Mouse (Mus musculus): ENCODE results near the gene Pitpnc1. TPM values are rescaled to one million over a fixed set of nuclear protein-coding genes. Genes with fewer than 3 reads are reported as not detected.

Gene Pitpnc1
- polyA plus RNA-seq, 1 experiment from 2014 or later = 21.5 TPM

DNA sequence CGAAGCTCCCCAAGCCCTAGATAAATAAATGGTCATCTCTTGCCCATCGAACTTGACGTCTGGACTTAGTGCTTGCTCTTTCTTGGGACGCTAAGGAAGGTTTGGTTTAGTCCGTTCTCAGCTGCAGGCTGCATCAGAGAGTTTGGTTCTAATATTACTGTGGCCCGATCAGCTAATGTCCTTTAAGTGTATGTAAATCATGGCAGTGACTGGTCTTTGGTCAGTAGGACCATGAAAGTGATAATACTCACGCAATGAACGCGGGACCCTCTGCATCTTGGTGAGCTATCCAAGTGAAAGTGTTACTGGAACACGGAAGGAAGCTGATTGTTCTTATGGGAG, 9.3 kb upstream of the Pitpnc1 start:
- Histone ChIP-seq H3K36me3 (peaks cover 12% of the 10 kb centered on the region), H3K4me3 (replicated peaks) (peak overlapping the region; percentile 92), H3K27ac (peak overlapping the region; percentile 80), H3K4me2 (peak overlapping the region; percentile 60), H3K9ac (peak overlapping the region; percentile 97), H3K27me3 (no peaks in the 10 kb centered on the region), H3K4me1 (peaks cover 17% of the 10 kb centered on the region), H3K9me3 (replicated peaks) (no peaks in the 10 kb centered on the region)
- no peak for ATAC-seq (replicated peaks; ENCODE audit: low FRiP score)
- WGBS = under 1% methylated on average over 10 of the region's 10 CpGs

DNA sequence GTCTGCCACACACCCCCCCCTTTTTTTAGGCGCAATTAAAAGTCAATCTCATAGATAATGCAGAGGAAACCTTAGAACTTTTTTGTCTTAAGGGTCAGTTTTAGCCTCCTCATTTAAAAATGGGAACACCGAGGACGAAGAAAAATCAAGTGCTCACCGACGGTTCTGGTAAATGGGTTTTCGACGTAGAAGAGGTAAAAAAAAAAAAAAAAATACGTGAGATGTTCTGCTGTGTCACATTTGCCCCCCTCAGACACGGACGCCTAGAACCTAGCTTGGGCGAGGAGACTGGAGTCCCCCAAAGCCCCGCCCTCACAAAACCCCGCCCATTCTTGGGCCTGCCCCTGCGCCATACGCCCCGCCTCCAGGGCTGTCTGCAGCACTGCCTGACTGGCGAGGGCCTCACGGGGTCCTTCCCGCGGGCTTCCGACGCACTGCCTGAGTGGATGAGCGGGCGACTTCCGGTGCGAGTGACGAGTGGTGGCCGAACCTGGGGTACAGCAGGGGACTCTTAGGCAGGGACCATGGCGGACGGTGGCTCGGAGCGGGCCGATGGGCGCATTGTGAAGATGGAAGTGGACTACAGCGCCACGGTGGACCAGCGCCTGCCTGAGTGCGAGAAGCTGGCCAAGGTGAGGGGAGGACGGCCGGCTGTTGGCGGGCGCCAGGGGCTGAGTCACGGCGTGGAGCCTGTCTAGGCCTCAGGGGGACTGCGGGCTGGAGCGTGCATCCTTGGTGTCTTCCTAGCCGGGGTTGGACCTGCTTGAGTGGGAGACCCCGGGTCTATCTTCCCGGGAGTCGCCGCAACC, 8.8 kb upstream of the Pitpnc1 start, which contains the start of gene Psmd12:
TSS of gene Psmd12 (plus strand) at position 432 of the 809 bp plus-strand sequence.
- H3K27ac ChIP-seq = peak within 1 kb of the TSS; percentile 80
- under 1% methylated on average over 51 of the region's 51 CpGs for WGBS

GRCm38 (mm10) chr11:107473137-107473820, 2.8 kb upstream of the Pitpnc1 start:
- Histone ChIP-seq H3K4me1 (peaks cover 22% of the 10 kb centered on the region), H3K36me3 (no peaks in the 10 kb centered on the region), H3K27me3 (no peaks in the 10 kb centered on the region), H3K27ac (peak overlapping the region; percentile 32; the same call in 1 of the 2 replicates), H3K9ac (no peak overlapping the region), H3K4me3 (replicated peaks) (no peak overlapping the region), H3K4me2 (peak overlapping the region; percentile 19; the same call in 1 of the 2 replicates), H3K9me3 (replicated peaks) (no peaks in the 10 kb centered on the region)
- no peak for ATAC-seq (replicated peaks; ENCODE audit: low FRiP score)
- WGBS = 22% methylated on average over 8 of the region's 8 CpGs

More for the DNA sequence above, 8.8 kb upstream of the Pitpnc1 start, which contains the start of gene Psmd12:
- Histone ChIP-seq H3K9me3 (replicated peaks) (no peaks in the 10 kb centered on the region), H3K4me1 (peaks cover 17% of the 10 kb centered on the region), H3K27me3 (no peaks in the 10 kb centered on the region), H3K4me3 (replicated peaks) (peak within 1 kb of the TSS; percentile 92), H3K9ac (peak within 1 kb of the TSS; percentile 97), H3K4me2 (peak within 1 kb of the TSS; percentile 60), H3K36me3 (peaks cover 6% of the 10 kb centered on the region; the same call in 1 of the 2 replicates)
- peak; percentile 99 for ATAC-seq (replicated peaks; ENCODE audit: low FRiP score)

GRCm38 (mm10) chr11:107472304-107472703, 1.8 kb upstream of the Pitpnc1 start:
- Histone ChIP-seq H3K9ac (no peak overlapping the region), H3K4me1 (peaks cover 28% of the 10 kb centered on the region), H3K4me3 (replicated peaks) (no peak overlapping the region), H3K27ac (no peak overlapping the region), H3K4me2 (no peak overlapping the region), H3K36me3 (no peaks in the 10 kb centered on the region), H3K9me3 (replicated peaks) (no peaks in the 10 kb centered on the region), H3K27me3 (no peaks in the 10 kb centered on the region)
- 92% methylated on average over 3 of the region's 3 CpGs for WGBS
- ATAC-seq (replicated peaks; ENCODE audit: low FRiP score) = no peak

DNA sequence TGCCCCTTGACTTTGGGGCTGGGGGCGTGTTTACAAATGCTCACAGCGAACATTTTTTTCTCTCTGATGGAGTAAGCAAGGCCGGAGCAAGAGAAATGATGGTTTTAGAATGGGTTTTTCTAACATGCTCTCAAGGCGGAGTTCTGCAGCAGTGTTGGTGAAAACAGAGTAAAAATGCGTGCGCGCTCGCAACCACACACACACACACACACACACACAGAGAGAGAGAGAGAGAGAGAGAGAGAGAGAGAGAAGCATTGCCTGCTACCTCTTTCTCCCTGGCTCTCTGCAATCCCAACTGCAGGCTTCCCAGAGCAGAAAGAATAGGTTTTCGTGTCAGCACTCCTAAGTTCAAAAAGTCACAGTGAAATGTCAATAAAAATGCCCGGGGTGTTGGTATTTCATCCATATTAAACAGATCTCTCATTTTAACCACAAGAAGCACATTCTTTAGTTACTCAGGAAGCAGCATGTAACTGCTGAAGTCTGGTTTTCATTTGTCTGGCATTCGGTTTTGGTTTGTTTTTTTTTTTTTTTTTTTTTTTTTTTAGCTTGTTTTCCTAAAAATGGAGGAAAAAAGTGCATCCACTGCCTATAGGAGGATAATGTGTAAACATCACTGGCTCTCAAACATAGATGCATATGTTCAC, 697 bp upstream of the Pitpnc1 start:
- 10% methylated on average over 11 of the region's 11 CpGs for WGBS
- Histone ChIP-seq H3K4me1 (peaks cover 35% of the 10 kb centered on the region), H3K4me3 (replicated peaks) (peak overlapping the region; percentile 85), H3K4me2 (peak overlapping the region; percentile 90), H3K36me3 (no peaks in the 10 kb centered on the region), H3K9ac (peak overlapping the region; percentile 90), H3K27me3 (no peaks in the 10 kb centered on the region), H3K27ac (peak overlapping the region; percentile 97), H3K9me3 (replicated peaks) (no peaks in the 10 kb centered on the region)
- ATAC-seq (replicated peaks; ENCODE audit: low FRiP score) = no peak

GRCm38 (mm10) chr11:107469523-107470371, 752 bp downstream of the Pitpnc1 start:
- Histone ChIP-seq H3K27ac (peak overlapping the region; percentile 97), H3K4me3 (replicated peaks) (peak overlapping the region; percentile 85), H3K4me1 (peaks cover 38% of the 10 kb centered on the region), H3K4me2 (peak overlapping the region; percentile 90), H3K9ac (peak overlapping the region; percentile 90), H3K36me3 (no peaks in the 10 kb centered on the region), H3K9me3 (replicated peaks) (no peaks in the 10 kb centered on the region), H3K27me3 (no peaks in the 10 kb centered on the region)
- whole genome bisulfite sequencing = under 1% methylated on average over 59 of the region's 59 CpGs
- ATAC-seq (replicated peaks; ENCODE audit: low FRiP score) = peak; percentile 53

- ATAC-seq (replicated peaks; ENCODE audit: low FRiP score) = peak; percentile 88
- peak overlapping the region; percentile 90 for H3K9ac ChIP-seq
- peak overlapping the region; percentile 90 for H3K4me2 ChIP-seq
- WGBS = under 1% methylated on average over 38 of the region's 38 CpGs
- H3K4me3 ChIP-seq (replicated peaks) = peak overlapping the region; percentile 85
- no peaks in the 10 kb centered on the region for H3K9me3 ChIP-seq (replicated peaks)
- H3K36me3 ChIP-seq = no peaks in the 10 kb centered on the region
- no peaks in the 10 kb centered on the region for H3K27me3 ChIP-seq
- peak overlapping the region; percentile 97 for H3K27ac ChIP-seq
- peaks cover 40% of the 10 kb centered on the region for H3K4me1 ChIP-seq
These were observed 1.4 kb downstream of the Pitpnc1 start for GRCm38 (mm10) chr11:107469031-107469522.

DNA sequence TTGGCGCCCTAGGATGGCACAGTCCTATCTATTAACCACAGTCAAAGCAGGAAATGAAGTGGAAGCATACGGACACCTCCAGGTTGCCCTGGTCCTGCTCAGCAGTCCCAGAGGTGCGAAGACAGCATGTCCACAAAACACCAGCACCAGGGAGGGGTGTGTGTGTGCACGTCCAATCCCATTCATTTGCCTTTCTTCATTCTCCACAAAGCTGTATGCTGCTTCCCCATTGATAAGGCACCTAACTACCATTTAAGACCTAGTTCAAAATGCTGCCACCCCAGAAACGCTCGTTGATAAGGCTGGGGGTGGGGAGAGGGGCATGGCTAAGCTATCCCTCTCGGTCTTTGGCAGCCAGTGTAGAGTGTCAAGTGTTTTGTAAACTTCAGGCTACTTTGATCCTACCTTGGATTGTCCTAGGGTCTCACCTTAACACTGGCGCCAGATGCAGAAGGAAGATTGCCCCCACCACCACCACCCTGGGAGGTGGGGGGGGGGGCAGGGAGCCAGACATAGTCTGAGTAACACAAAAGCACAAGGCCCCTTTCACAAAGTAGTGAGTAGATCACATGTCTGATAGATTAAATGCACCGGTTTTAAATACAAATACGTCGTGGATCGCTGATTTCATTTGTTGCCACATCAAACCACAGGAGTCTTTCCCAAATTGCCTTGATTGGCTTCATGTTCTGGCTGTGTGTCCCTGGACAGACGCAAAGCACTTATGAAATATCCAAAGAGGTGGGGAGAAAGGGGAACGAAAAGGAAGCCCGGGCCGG, 2.1 kb downstream of the Pitpnc1 start:
- Histone ChIP-seq H3K4me1 (peaks cover 45% of the 10 kb centered on the region), H3K36me3 (no peaks in the 10 kb centered on the region), H3K4me2 (peak overlapping the region; percentile 90), H3K9ac (peak overlapping the region; percentile 90), H3K4me3 (replicated peaks) (peak overlapping the region; percentile 85), H3K27ac (peak overlapping the region; percentile 97), H3K9me3 (replicated peaks) (no peaks in the 10 kb centered on the region), H3K27me3 (no peaks in the 10 kb centered on the region)
- WGBS = 18% methylated on average over 16 of the region's 16 CpGs
- ATAC-seq (replicated peaks; ENCODE audit: low FRiP score) = no peak

DNA sequence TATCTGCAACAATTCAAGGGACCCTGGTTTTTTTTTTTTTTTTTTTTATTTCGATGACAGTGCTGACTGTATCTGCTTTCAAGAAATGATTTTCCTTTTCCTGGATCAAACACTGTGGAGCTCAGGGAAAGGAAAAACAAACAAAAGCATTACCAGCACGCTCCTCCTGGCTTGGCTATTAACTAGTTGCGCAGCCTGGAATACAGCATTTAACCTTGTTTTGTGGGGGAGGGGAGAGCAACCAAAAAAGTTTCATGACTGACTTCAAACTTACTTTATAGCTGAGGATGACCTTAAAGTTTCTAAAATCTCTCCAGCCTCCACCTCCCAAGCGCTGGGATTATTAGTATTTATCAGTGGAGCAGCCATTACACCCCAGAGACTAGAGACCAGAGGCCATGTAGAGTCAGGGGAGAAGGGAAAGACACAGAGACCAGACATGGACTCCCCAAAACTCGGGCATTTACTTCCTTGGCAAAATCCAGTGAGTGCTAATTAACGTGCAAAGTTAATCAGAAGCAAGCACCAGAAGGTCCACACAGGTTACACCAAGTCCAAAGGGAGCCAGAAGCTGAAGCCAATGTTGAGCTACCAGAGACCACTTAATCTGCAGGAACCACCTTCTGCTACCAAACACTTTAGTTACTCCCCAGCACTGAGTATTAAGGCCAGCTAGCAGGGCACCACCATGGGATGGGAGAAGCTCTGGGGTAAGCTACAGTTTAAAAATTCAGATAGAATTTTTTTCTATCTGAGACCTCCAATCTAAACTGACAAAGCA, 3.7 kb downstream of the Pitpnc1 start:
- H3K4me3 ChIP-seq (replicated peaks) = no peak overlapping the region
- peaks cover 42% of the 10 kb centered on the region for H3K4me1 ChIP-seq
- H3K4me2 ChIP-seq = peak overlapping the region; percentile 10; the same call in 1 of the 2 replicates
- no peaks in the 10 kb centered on the region for H3K9me3 ChIP-seq (replicated peaks)
- H3K27ac ChIP-seq = peak overlapping the region; percentile 72
- no peak for ATAC-seq (replicated peaks; ENCODE audit: low FRiP score)
- H3K9ac ChIP-seq = no peak overlapping the region
- no peaks in the 10 kb centered on the region for H3K27me3 ChIP-seq
- WGBS = 56% methylated on average over 6 of the region's 6 CpGs
- no peaks in the 10 kb centered on the region for H3K36me3 ChIP-seq

DNA sequence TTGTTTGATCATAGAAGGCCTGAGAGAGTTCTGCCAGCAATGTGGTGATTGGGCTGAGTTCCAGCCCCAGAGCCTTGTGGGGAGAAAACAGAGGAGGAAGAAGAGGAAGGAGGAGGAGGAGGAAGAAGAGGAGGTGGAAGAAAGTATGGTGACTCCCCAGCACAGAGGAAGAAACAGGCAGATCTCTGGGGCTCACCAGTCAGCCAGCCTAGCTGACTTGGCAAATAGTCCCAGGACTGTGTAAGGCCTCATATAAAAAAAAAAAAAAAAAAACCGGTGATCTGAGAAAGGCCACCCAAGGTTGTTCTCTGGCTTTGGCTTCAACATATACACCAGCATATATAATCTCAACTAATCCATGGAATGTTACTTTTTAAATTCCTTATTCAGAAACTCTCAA, 4.5 kb downstream of the Pitpnc1 start:
- no peaks in the 10 kb centered on the region for H3K27me3 ChIP-seq
- H3K27ac ChIP-seq = peak overlapping the region; percentile 72; the same call in 1 of the 2 replicates
- no peak overlapping the region for H3K4me3 ChIP-seq (replicated peaks)
- no peaks in the 10 kb centered on the region for H3K36me3 ChIP-seq
- H3K9ac ChIP-seq = no peak overlapping the region
- peaks cover 34% of the 10 kb centered on the region for H3K4me1 ChIP-seq
- H3K4me2 ChIP-seq = no peak overlapping the region
- no peaks in the 10 kb centered on the region for H3K9me3 ChIP-seq (replicated peaks)
- 45% methylated on average over 1 of the region's 1 CpGs for WGBS
- ATAC-seq (replicated peaks; ENCODE audit: low FRiP score) = no peak
